Mouse (Mus musculus) limb, embryonic 11.5 days (tissue): ENCODE data around the gene Gpbar1. TPM values are rescaled to one million over a fixed set of nuclear protein-coding genes. Genes with fewer than 3 reads are reported as not detected.
"Not testable (repeated sequence)": the region's sequence is repeated elsewhere in the genome, so short reads cannot be mapped to it uniquely, and the experiment has no call there.

Experiments used
- ATAC-seq: fragments of 200-750 bp; cut with Nextera tagmentation; 2 replicates; pipeline ENCODE4 v1.8.0; 2017; ENCODE audit warnings: low read depth; ENCODE audit not compliant: insufficient number of reproducible peaks, low FRiP score, low TSS enrichment
- DNase-seq: peaks from one replicate; pipeline ENCODE4 v3.0.0-alpha.2; 2015; ENCODE audit warnings: low spot score
- H3K27ac ChIP-seq: fragments of 300-500 bp; sonication (generic); replicated peaks from 2 replicates; pipeline ENCODE4 v1.5.1; 2014; ENCODE audit warnings: low read depth, mild to moderate bottlenecking, low read length
- H3K27me3 ChIP-seq: fragments of 300-500 bp; sonication (generic); 2 replicates; pipeline ENCODE4 v1.6.1; 2014; ENCODE audit warnings: mild to moderate bottlenecking, low read length, mixed read lengths; ENCODE audit not compliant: control insufficient read depth, insufficient read depth
- H3K36me3 ChIP-seq: fragments of 300-500 bp; sonication (generic); 2 replicates; pipeline ENCODE4 v1.6.1; 2014; ENCODE audit warnings: mild to moderate bottlenecking, low read length, moderate library complexity, mixed read lengths; ENCODE audit not compliant: control insufficient read depth, insufficient read depth
- H3K4me1 ChIP-seq: fragments of 300-500 bp; sonication (generic); 2 replicates; pipeline ENCODE4 v1.6.1; 2014; ENCODE audit warnings: low read length, mixed read lengths; ENCODE audit not compliant: control insufficient read depth, insufficient read depth
- H3K4me2 ChIP-seq: fragments of 300-500 bp; sonication (generic); 2 replicates; pipeline ENCODE4 v1.6.1; 2014; ENCODE audit warnings: low read depth, mild to moderate bottlenecking, moderate library complexity; ENCODE audit not compliant: severe bottlenecking
- H3K4me3 ChIP-seq: fragments of 300-500 bp; sonication (generic); 2 replicates; pipeline ENCODE4 v1.5.1; 2014; ENCODE audit warnings: low read depth, low read length
- H3K9ac ChIP-seq: fragments of 300-500 bp; sonication (generic); 2 replicates; pipeline ENCODE4 v1.6.1; 2014; ENCODE audit warnings: mild to moderate bottlenecking, low read length
- H3K9me3 ChIP-seq: fragments of 300-500 bp; sonication (generic); 2 replicates; pipeline ENCODE4 v1.6.1; 2016; ENCODE audit warnings: low read length; ENCODE audit not compliant: control insufficient read depth
- WGBS: fragments of 180-500 bp; shearing (Covaris S2); extraction: QIAGEN DNeasy Blood & Tissue Kit; methylation state at CpG from one replicate; pipeline ENCODE4 v1.1.7; 2014; 5-methylcytosine and 5-hydroxymethylcytosine counted together
- polyA plus RNA-seq: library from polyadenylated mRNA; unstranded; fragments of >200 nt; fragmentation: Nextera tagmentation; extraction: Ambion mirVana; gene quantifications from 2 replicates; pipeline ENCODE4 v1.2.1, GENCODE M21; 2014

Gene Gpbar1
- polyA plus RNA-seq, 1 experiment from 2014 or later = 0.51 TPM

- H3K4me2 ChIP-seq = no peak overlapping the region
- H3K9me3 ChIP-seq = no peaks in the 10 kb centered on the region
- no peaks in the 10 kb centered on the region for H3K27me3 ChIP-seq
- H3K4me1 ChIP-seq = peaks cover 5% of the 10 kb centered on the region; the same call in 1 of the 2 replicates
- H3K9ac ChIP-seq = no peak overlapping the region
- H3K27ac ChIP-seq = no peak overlapping the region
- H3K36me3 ChIP-seq = no peaks in the 10 kb centered on the region
- DNase-seq (peak; percentile 70), ATAC-seq (no peak)
- 10% methylated on average over 3 of the region's 3 CpGs for WGBS
- H3K4me3 ChIP-seq = no peak overlapping the region
These were observed 34.8 kb downstream of the Gpbar1 start for GRCm38 (mm10) chr1:74313049-74313692.

GRCm38 (mm10) chr1:74314796-74315195 lies 36.4 kb downstream of the Gpbar1 start:
- H3K9ac ChIP-seq = no peak overlapping the region

GRCm38 (mm10) chr1:74316114-74316827 lies 37.9 kb downstream of the Gpbar1 start:
- Histone ChIP-seq H3K9me3 (no peaks in the 10 kb centered on the region), H3K36me3 (no peaks in the 10 kb centered on the region), H3K4me1 (peaks cover 5% of the 10 kb centered on the region; the same call in 1 of the 2 replicates), H3K27me3 (no peaks in the 10 kb centered on the region), H3K9ac (no peak overlapping the region), H3K27ac (no peak overlapping the region), H3K4me2 (no peak overlapping the region), H3K4me3 (no peak overlapping the region)
- WGBS = 75% methylated on average over 4 of the region's 4 CpGs
- ATAC-seq (no peak), DNase-seq (no peak)

More at GRCm38 (mm10) chr1:74314796-74315195, 36.4 kb downstream of the Gpbar1 start:
- no peaks in the 10 kb centered on the region for H3K36me3 ChIP-seq
- H3K27me3 ChIP-seq = no peaks in the 10 kb centered on the region
- 93% methylated on average over 3 of the region's 3 CpGs for WGBS
- ATAC-seq = no peak
- no peaks in the 10 kb centered on the region for H3K9me3 ChIP-seq
- H3K4me1 ChIP-seq = peaks cover 5% of the 10 kb centered on the region; the same call in 1 of the 2 replicates
- no peak for DNase-seq
- H3K4me3 ChIP-seq = no peak overlapping the region
- no peak overlapping the region for H3K4me2 ChIP-seq
- H3K27ac ChIP-seq = no peak overlapping the region

- Histone ChIP-seq H3K4me3 (no peak overlapping the region), H3K36me3 (no peaks in the 10 kb centered on the region), H3K27me3 (no peaks in the 10 kb centered on the region), H3K27ac (no peak overlapping the region), H3K4me2 (no peak overlapping the region), H3K9me3 (no peaks in the 10 kb centered on the region), H3K4me1 (peaks cover 5% of the 10 kb centered on the region; the same call in 1 of the 2 replicates), H3K9ac (no peak overlapping the region)
- DNase-seq = no peak
- ATAC-seq = no peak
- 94% methylated on average over 3 of the region's 3 CpGs for WGBS
These were observed 40.4 kb downstream of the Gpbar1 start for GRCm38 (mm10) chr1:74318711-74319110.

GRCm38 (mm10) chr1:74321396-74321795 lies 43.0 kb downstream of the Gpbar1 start:
- 94% methylated on average over 3 of the region's 3 CpGs for WGBS
- H3K4me1 ChIP-seq = peaks cover 5% of the 10 kb centered on the region; the same call in 1 of the 2 replicates
- H3K4me2 ChIP-seq = no peak overlapping the region
- H3K9me3 ChIP-seq = no peaks in the 10 kb centered on the region
- H3K36me3 ChIP-seq = no peaks in the 10 kb centered on the region
- no peak for DNase-seq
- ATAC-seq = no peak
- no peak overlapping the region for H3K27ac ChIP-seq
- H3K9ac ChIP-seq = no peak overlapping the region
- no peak overlapping the region for H3K4me3 ChIP-seq
- no peaks in the 10 kb centered on the region for H3K27me3 ChIP-seq

GRCm38 (mm10) chr1:74326916-74327315 lies 48.6 kb downstream of the Gpbar1 start:
- not testable (repeated sequence) for H3K4me3 ChIP-seq, H3K27me3 ChIP-seq, H3K9me3 ChIP-seq, DNase-seq, H3K4me2 ChIP-seq, H3K9ac ChIP-seq, H3K4me1 ChIP-seq, H3K27ac ChIP-seq, ATAC-seq, H3K36me3 ChIP-seq
- WGBS = 73% methylated on average over 2 of the region's 2 CpGs

Other genes starting within 250 kb of the Gpbar1 start
- 36.3 and 36.9 TPM in 2 replicates for gene Tns1, start 154.1 kb upstream of the Gpbar1 start, polyA plus RNA-seq
- gene Rufy4, start 153.0 kb upstream of the Gpbar1 start, polyA plus RNA-seq = 0.07 TPM in 1 of 2 replicates, not detected in the other
- gene Cxcr2, start 124.6 kb upstream of the Gpbar1 start, polyA plus RNA-seq = 0.08 and 0.14 TPM in 2 replicates
- not detected in 2 replicates for gene Cxcr1, start 83.9 kb upstream of the Gpbar1 start, polyA plus RNA-seq
- gene Arpc2, start 42.5 kb upstream of the Gpbar1 start, polyA plus RNA-seq = 314 and 323 TPM in 2 replicates
- gene Aamp, start 6.2 kb downstream of the Gpbar1 start, polyA plus RNA-seq = 218 and 223 TPM in 2 replicates
- 118 and 119 TPM in 2 replicates for gene Pnkd, start 6.4 kb downstream of the Gpbar1 start, polyA plus RNA-seq
- gene Tmbim1, start 27.1 kb downstream of the Gpbar1 start, polyA plus RNA-seq = 10.3 and 10.5 TPM in 2 replicates
- 0.25 and 0.79 TPM in 2 replicates for gene Catip, start 83.6 kb downstream of the Gpbar1 start, polyA plus RNA-seq
- 1.0 and 1.8 TPM in 2 replicates for gene Slc11a1, start 96.6 kb downstream of the Gpbar1 start, polyA plus RNA-seq
- 74.7 and 75.8 TPM in 2 replicates for gene Ctdsp1, start 113.0 kb downstream of the Gpbar1 start, polyA plus RNA-seq
- gene Vil1, start 130.8 kb downstream of the Gpbar1 start, polyA plus RNA-seq = 0.16 and 0.18 TPM in 2 replicates
- gene Cnot9, start 227.5 kb downstream of the Gpbar1 start, polyA plus RNA-seq = 113 and 120 TPM in 2 replicates